Mouse (Mus musculus) ovary, postnatal 10 days (tissue): ENCODE results near the gene Olfr1302.

Source experiments
- DNase-seq: peaks from one replicate; pipeline ENCODE4 v3.0.0; 2022; ENCODE audit warnings: low spot score

Olfr1302 gene

DNA sequence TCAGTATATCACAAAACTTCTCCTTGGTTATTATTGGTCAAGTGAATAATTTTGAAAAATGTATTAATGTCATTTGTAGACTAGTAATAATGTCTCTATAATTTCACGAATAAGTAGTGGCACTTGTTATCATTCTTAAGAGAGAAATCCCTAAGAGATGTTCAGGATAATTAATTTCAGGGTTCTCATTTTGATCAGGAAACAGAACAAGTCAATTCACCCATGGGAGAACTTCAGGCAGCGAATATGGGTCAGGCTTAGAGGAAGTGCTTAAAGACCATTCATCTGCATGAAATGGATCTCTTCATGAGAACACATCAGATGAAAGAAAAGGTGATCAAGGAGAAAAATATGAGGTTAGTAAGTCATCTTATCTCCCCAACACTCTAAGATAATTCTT lies at the start of gene Olfr1302:
Gene Olfr1302, plus strand, starts transcription at position 301 of the 400 bp plus-strand sequence.
- DNase-seq, result no peak

DNA sequence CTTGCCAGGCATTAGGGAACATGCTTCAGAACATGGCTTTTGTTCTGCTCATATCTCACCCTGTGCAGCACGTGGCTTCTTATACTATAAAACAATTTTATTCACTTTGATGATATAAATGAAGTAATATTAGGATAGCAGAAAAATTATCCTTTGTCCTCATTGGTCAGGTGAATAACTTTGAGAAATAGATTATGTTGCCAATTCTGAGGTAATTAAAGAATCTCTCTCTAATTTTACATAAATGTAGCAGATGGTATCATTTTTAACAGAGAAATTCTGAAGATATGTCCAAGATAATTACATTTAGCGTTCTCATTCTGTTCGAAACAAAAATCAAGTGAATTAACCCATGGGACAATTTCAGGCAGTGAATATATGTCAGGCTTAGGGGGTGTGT lies 26.5 kb upstream of the Olfr1302 start, which contains the start of gene Olfr1301:
Gene Olfr1301, plus strand, starts transcription at position 301 of the 400 bp plus-strand sequence.
- DNase-seq, result no peak

DNA sequence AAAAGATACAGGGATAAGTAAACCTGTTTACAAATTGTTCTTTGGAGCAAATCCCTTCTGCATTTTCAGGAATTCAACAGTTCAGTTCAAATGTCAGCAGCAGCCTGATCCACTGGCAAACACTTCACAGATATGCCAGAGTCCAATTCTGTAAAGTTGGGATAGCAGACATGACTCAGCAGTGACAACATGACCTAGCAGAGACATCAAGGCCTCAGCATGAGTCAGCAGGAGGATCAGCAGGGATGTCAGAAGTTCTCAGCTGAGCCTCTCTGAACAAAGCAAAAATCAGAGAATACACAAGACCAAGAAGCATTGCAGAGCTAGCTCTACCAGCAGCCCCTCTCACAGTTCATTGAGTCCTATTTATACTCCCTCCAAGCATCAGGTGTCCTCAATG lies 35.7 kb downstream of the Olfr1302 start:
- no peak for DNase-seq

DNA sequence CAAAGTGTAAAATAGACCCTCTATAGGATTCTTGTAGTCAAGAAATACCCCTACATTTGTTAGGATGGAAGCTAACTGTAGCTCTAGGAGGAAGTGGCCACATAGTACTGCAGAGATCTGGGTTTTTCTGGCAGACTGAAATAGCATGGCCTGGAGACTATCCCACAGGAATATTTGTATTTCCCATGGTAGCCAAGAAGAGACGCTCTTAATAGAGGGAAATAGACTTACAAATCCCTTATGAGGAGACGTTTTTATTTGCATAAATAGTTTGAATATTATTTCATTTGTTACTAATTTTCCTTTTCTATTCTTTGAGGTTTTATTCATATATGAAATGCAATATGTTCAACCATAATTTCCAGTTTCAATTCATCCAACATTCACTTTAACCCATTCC lies 43.0 kb downstream of the Olfr1302 start, which contains the start of gene Olfr1303:
Gene Olfr1303, minus strand, starts transcription at position 101 of the 400 bp plus-strand sequence.
- DNase-seq, result no peak
